Mouse (Mus musculus): Measurements from ENCODE around the gene Pa2g4. TPM values are rescaled to one million over a fixed set of nuclear protein-coding genes. Genes with fewer than 3 reads are reported as not detected.
A peak's percentile ranks its signal among the peaks of the same experiment; 100 is the strongest.
"Not testable (repeated sequence)": the region's sequence is repeated elsewhere in the genome, so short reads cannot be mapped to it uniquely, and the experiment has no call there.

The Pa2g4 gene
- total RNA-seq, 2 experiments from 2014 or later = 67.1 to 68.6 TPM

- intact Hi-C loops (cut with DNase I) = no loop called here
Observed at GRCm38 (mm10) chr10:128584386-128584785, 18.6 kb upstream of the Pa2g4 start.

GRCm38 (mm10) chr10:128583644-128584043, 17.9 kb upstream of the Pa2g4 start:
- no peak for DNase-seq (ENCODE audit: low spot score in 2 of 2)
- intact Hi-C loops (cut with DNase I) = no loop called here

More at GRCm38 (mm10) chr10:128584386-128584785, 18.6 kb upstream of the Pa2g4 start:
- DNase-seq (ENCODE audit: low spot score in 2 of 2) = no peak

GRCm38 (mm10) chr10:128579731-128580130, 13.9 kb upstream of the Pa2g4 start:
- DNase-seq (ENCODE audit: low spot score in 2 of 2) = no peak
- intact Hi-C loops (cut with DNase I) = no loop called here

GRCm38 (mm10) chr10:128579298-128579697, 13.5 kb upstream of the Pa2g4 start:
- DNase-seq (ENCODE audit: low spot score in 2 of 2) = no peak
- intact Hi-C loops (cut with DNase I) = no loop called here

GRCm38 (mm10) chr10:128578330-128578729, 12.5 kb upstream of the Pa2g4 start:
- no peak for DNase-seq (ENCODE audit: low spot score in 2 of 2)
- intact Hi-C loops (cut with DNase I) = no loop called here

- no peak for DNase-seq (ENCODE audit: low spot score in 2 of 2)
- intact Hi-C loops (cut with DNase I) = no loop called here
Observed at GRCm38 (mm10) chr10:128575063-128575462, 9.3 kb upstream of the Pa2g4 start.

GRCm38 (mm10) chr10:128565206-128565787, 490 bp downstream of the Pa2g4 start:
- no peak for DNase-seq (ENCODE audit: low spot score in 2 of 2)
- intact Hi-C loops (cut with DNase I) = loop anchor here (5.0 kb wide), 2 partner anchors 47 to 107 kb away; partner anchors contain the start of gene Suox

GRCm38 (mm10) chr10:128563544-128563943, 2.2 kb downstream of the Pa2g4 start:
- intact Hi-C loops (cut with DNase I) = no loop called here
- DNase-seq (ENCODE audit: low spot score in 2 of 2) = no peak

- intact Hi-C loops (cut with DNase I) = no loop called here
Observed at GRCm38 (mm10) chr10:128556963-128557362, 8.8 kb downstream of the Pa2g4 start.

GRCm38 (mm10) chr10:128556286-128556685, 9.5 kb downstream of the Pa2g4 start:
- no peak for DNase-seq (ENCODE audit: low spot score in 2 of 2)
- intact Hi-C loops (cut with DNase I) = no loop called here

More at GRCm38 (mm10) chr10:128556963-128557362, 8.8 kb downstream of the Pa2g4 start:
- no peak for DNase-seq (ENCODE audit: low spot score in 2 of 2)

- DNase-seq (ENCODE audit: low spot score in 2 of 2); intact Hi-C loops (cut with DNase I): not testable (repeated sequence)
Observed at GRCm38 (mm10) chr10:128555567-128555966, 10.2 kb downstream of the Pa2g4 start.

GRCm38 (mm10) chr10:128550144-128550823, 15.5 kb downstream of the Pa2g4 start:
- DNase-seq (ENCODE audit: low spot score in 2 of 2); intact Hi-C loops (cut with DNase I): not testable (repeated sequence)

- DNase-seq (ENCODE audit: low spot score in 2 of 2) = not testable (repeated sequence)
- intact Hi-C loops (cut with DNase I) = loop anchor here (10.0 kb wide), 1 partner anchor 175 kb away; the partner anchor contains the start of gene Ankrd52
Observed at GRCm38 (mm10) chr10:128549682-128550057, 16.1 kb downstream of the Pa2g4 start.

GRCm38 (mm10) chr10:128548947-128549681, 16.7 kb downstream of the Pa2g4 start, which contains the start of gene Rpl41:
Rpl41 (minus strand) TSS chr10:128549305.
- DNase-seq (ENCODE audit: low spot score in 2 of 2) = peak; percentile 92 to 97
- intact Hi-C loops (cut with DNase I) = loop anchor here (10.0 kb wide), 1 partner anchor 174 kb away; the partner anchor contains the start of gene Ankrd52

GRCm38 (mm10) chr10:128548051-128548791, 17.6 kb downstream of the Pa2g4 start:
- peak in 1 of 2 experiments; percentile 33 for DNase-seq (ENCODE audit: low spot score in 2 of 2)
- intact Hi-C loops (cut with DNase I) = loop anchor here (10.0 kb wide), 1 partner anchor 173 kb away; the partner anchor contains the start of gene Ankrd52

- DNase-seq (ENCODE audit: low spot score in 2 of 2) = peak; percentile 95 to 98
- intact Hi-C loops (cut with DNase I) = loop anchor here (10.0 kb wide), 1 partner anchor 173 kb away; the partner anchor contains the start of gene Ankrd52
Observed at GRCm38 (mm10) chr10:128547361-128548032, 18.3 kb downstream of the Pa2g4 start, which contains the start of gene Zc3h10. Zc3h10 (minus strand) TSS chr10:128547774.

- no peak for DNase-seq (ENCODE audit: low spot score in 2 of 2)
- intact Hi-C loops (cut with DNase I) = loop anchor here (10.0 kb wide), 1 partner anchor 172 kb away; the partner anchor contains the start of gene Ankrd52
Observed at GRCm38 (mm10) chr10:128546787-128547186, 19.0 kb downstream of the Pa2g4 start.

GRCm38 (mm10) chr10:128546361-128546760, 19.4 kb downstream of the Pa2g4 start:
- peak; percentile 15 to 69 for DNase-seq (ENCODE audit: low spot score in 2 of 2)
- intact Hi-C loops (cut with DNase I) = loop anchor here (10.0 kb wide), 1 partner anchor 172 kb away; the partner anchor contains the start of gene Ankrd52

Measured in left cerebral cortex, postnatal 14 days (tissue).